Mouse (Mus musculus) megakaryocyte, embryonic 14.5 days (primary cell): Measurements from ENCODE around the gene Napepld.

Experiments used
- FLI1 ChIP-seq: IDR thresholded peaks from 2 replicates; pipeline ENCODE4 v1.6.1; 2012; ENCODE audit warnings: low read length, inconsistent platforms, mixed read lengths
- GATA1 ChIP-seq: IDR thresholded peaks from 3 replicates; pipeline ENCODE4 v1.6.1; 2012; ENCODE audit warnings: mixed read lengths, low read length, inconsistent platforms, borderline replicate concordance

- TF ChIP-seq GATA1 (no peak), FLI1 (no peak)
Observed at GRCm38 (mm10) chr5:21673742-21674141, 27.5 kb downstream of the Napepld start.
